Mouse (Mus musculus): ENCODE data around the gene Tbx6.

- TF ChIP-seq CTCF (IDR thresholded peaks at IDR 0.05): no peak
- no peak for TF ChIP-seq EP300 (IDR thresholded peaks at IDR 0.05)
Measured at GRCm38 (mm10) chr7:126765540-126765939, 15.7 kb upstream of the Tbx6 start.
